Mouse (Mus musculus) midbrain, embryonic 15.5 days (tissue): ENCODE results near the gene Pdhb. TPM values are rescaled to one million over a fixed set of nuclear protein-coding genes. Genes with fewer than 3 reads are reported as not detected.

Experiments used
- ATAC-seq: fragments of 200-750 bp; cut with Nextera tagmentation; replicated peaks from 2 replicates; pipeline ENCODE4 v1.8.0; 2017; ENCODE audit warnings: moderate TSS enrichment
- H3K27ac ChIP-seq: fragments of 300-500 bp; sonication (generic); 2 replicates; pipeline ENCODE4 v1.5.1; 2015; ENCODE audit warnings: mild to moderate bottlenecking, inconsistent platforms
- H3K27me3 ChIP-seq: fragments of 300-500 bp; sonication (generic); replicated peaks from 2 replicates; pipeline ENCODE4 v1.6.1; 2015; ENCODE audit warnings: inconsistent platforms
- H3K36me3 ChIP-seq: fragments of 300-500 bp; sonication (generic); replicated peaks from 2 replicates; pipeline ENCODE4 v1.6.1; 2015; ENCODE audit warnings: inconsistent platforms
- H3K4me1 ChIP-seq: fragments of 300-500 bp; sonication (generic); 2 replicates; pipeline ENCODE4 v1.6.1; 2015; ENCODE audit warnings: inconsistent platforms
- H3K4me2 ChIP-seq: fragments of 300-500 bp; sonication (generic); 2 replicates; pipeline ENCODE4 v1.6.1; 2015; ENCODE audit warnings: inconsistent platforms, mild to moderate bottlenecking, moderate library complexity
- H3K4me3 ChIP-seq: fragments of 300-500 bp; sonication (generic); 2 replicates; pipeline ENCODE4 v1.5.1; 2015; ENCODE audit warnings: mild to moderate bottlenecking, inconsistent platforms
- H3K9ac ChIP-seq: fragments of 300-500 bp; sonication (generic); 2 replicates; pipeline ENCODE4 v1.6.1; 2015; ENCODE audit warnings: mild to moderate bottlenecking, inconsistent platforms
- H3K9me3 ChIP-seq: fragments of 300-500 bp; sonication (generic); 2 replicates; pipeline ENCODE4 v1.6.1; 2016; ENCODE audit warnings: inconsistent platforms
- WGBS: fragments of 180-500 bp; shearing (Covaris S2); methylation state at CpG from one replicate; pipeline ENCODE4 v1.1.7; 2015; ENCODE audit warnings: mixed read lengths; 5-methylcytosine and 5-hydroxymethylcytosine counted together
- polyA plus RNA-seq: library from polyadenylated mRNA; unstranded; fragments of >200 nt; fragmentation: Nextera tagmentation; extraction: Ambion mirVana; gene quantifications from 2 replicates; pipeline ENCODE4 v1.2.1, GENCODE M21; 2015

Pdhb gene
- polyA plus RNA-seq = 245 TPM in 2 replicates

DNA sequence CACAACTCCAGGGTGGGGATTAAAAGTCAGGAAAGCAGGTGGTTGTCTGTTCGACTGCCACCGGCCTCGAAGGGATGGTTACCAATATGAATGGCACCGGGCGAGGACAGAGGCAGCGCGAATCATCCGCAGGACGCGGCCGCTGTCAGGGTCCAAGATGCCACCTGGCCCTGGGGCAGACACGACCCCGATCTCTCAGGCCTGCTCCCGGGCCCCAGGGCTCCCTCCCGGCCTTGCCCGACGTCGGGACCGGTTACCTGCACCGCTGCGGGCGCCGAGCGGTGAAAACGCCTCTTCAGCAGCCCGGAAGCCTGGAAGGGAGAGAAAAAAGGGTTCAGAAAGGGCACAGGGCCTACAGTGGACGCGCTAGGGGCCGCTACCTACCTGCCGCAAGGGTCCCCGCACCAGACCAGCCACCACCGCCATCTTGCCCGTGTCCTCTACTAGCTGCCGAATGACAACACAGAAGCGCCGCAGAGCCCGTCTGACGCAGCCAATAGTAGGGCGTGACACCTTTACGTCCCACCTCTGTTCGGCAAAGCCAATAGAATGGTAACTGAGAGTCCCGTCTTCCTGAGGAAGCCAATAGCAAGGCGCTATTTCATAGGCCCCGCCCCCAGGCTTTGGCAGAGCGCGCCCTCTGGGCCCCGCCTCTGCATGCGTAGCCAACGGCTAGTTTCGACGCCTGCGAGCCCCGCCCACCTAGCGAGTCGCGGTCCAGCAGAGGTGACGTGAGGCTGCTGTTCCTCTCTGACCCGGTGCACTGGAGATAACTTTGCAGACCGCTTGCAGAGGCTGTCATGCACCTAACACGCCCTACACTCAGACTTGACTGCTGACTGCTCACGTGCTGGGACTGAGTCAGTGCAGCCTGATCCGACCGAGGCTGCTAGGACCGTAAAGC, at the start of gene Pdhb:
TSS of gene Pdhb (minus strand) at position 519 of the 904 bp plus-strand sequence.
- Histone ChIP-seq H3K9ac (peak within 1 kb of the TSS; percentile 79), H3K4me2 (peak within 1 kb of the TSS; percentile 88), H3K36me3 (peaks cover 21% of the 10 kb centered on the region), H3K27ac (peak within 1 kb of the TSS; percentile 85), H3K4me3 (peak within 1 kb of the TSS; percentile 67), H3K9me3 (no peaks in the 10 kb centered on the region), H3K4me1 (peaks cover 8% of the 10 kb centered on the region), H3K27me3 (no peaks in the 10 kb centered on the region)
- peak; percentile 99 for ATAC-seq
- under 1% methylated on average over 64 of the region's 64 CpGs for WGBS

DNA sequence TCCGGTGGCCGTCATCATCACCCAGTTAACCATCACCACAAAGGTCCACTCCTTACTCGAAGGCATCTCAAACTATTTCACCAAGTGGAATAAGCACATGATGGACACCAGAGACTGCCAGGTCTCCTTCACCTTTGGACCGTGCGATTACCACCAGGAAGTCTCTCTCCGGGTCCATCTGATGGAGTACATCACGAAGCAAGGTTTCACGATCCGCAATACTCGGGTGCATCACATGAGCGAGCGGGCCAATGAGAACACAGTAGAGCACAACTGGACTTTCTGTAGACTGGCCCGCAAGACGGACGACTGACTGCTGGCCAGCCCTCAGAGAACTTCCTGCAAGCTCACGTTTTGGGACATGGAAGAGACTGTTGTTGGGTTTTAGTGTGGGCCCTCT, 49.7 kb upstream of the Pdhb start:
- Histone ChIP-seq H3K36me3 (peaks cover 3% of the 10 kb centered on the region; the same call in 1 of the 2 replicates), H3K4me2 (no peak overlapping the region), H3K27ac (no peak overlapping the region), H3K4me1 (peaks cover 14% of the 10 kb centered on the region), H3K27me3 (no peaks in the 10 kb centered on the region), H3K9me3 (no peaks in the 10 kb centered on the region), H3K4me3 (no peak overlapping the region), H3K9ac (no peak overlapping the region)
- 96% methylated on average over 16 of the region's 16 CpGs for WGBS
- no peak for ATAC-seq

DNA sequence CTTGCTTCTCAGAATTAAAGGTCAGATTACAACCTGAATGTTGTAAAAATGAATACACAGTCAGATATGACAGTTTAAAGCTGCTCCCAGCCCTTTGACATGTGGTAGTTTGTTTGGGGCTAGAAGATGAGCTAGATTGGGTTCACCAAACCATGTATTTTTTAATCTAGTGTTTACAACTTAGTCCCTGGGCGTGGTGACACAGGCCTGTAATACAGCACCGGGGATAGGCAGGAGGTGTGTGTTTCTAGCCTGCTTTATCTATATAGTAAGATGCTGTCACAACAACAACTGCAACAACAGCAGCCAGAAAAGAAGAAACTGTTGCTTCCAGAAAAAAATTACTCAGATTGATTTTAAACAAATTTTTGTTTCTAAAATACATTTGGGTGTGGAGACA, 48.1 kb upstream of the Pdhb start:
- no peak for ATAC-seq
- Histone ChIP-seq H3K27me3 (peaks cover 7% of the 10 kb centered on the region; the same call in 1 of the 2 replicates), H3K36me3 (peaks cover 3% of the 10 kb centered on the region; the same call in 1 of the 2 replicates), H3K4me2 (no peak overlapping the region), H3K9me3 (no peaks in the 10 kb centered on the region), H3K4me3 (no peak overlapping the region), H3K4me1 (peaks cover 17% of the 10 kb centered on the region), H3K9ac (no peak overlapping the region), H3K27ac (no peak overlapping the region)
- 92% methylated on average over 2 of the region's 2 CpGs for WGBS

DNA sequence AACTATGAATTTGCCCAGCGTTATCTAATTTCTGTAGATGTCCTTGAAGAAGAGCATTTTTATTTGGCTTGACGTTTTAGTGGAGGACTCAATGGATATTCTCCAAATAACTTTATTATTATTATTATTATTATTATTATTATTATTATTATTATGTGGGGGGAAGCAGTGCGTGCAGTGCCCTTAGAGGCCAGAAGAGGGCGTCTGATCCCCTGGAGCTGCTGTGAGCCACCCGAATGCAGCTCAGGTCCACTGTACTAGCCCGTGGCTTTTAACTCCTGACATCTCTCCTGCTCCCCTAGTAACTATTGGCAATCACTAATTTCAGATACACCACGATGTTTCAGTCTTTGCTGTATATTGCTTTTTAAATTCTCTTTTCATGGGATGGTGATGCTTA, 47.5 kb upstream of the Pdhb start:
- H3K9ac ChIP-seq = no peak overlapping the region
- no peak overlapping the region for H3K4me3 ChIP-seq
- H3K9me3 ChIP-seq = no peaks in the 10 kb centered on the region
- H3K36me3 ChIP-seq = peaks cover 3% of the 10 kb centered on the region; the same call in 1 of the 2 replicates
- H3K4me2 ChIP-seq = no peak overlapping the region
- no peak for ATAC-seq
- H3K4me1 ChIP-seq = peaks cover 23% of the 10 kb centered on the region
- H3K27ac ChIP-seq = no peak overlapping the region
- H3K27me3 ChIP-seq = peaks cover 9% of the 10 kb centered on the region; the same call in 1 of the 2 replicates
- WGBS = 59% methylated on average over 7 of the region's 7 CpGs

DNA sequence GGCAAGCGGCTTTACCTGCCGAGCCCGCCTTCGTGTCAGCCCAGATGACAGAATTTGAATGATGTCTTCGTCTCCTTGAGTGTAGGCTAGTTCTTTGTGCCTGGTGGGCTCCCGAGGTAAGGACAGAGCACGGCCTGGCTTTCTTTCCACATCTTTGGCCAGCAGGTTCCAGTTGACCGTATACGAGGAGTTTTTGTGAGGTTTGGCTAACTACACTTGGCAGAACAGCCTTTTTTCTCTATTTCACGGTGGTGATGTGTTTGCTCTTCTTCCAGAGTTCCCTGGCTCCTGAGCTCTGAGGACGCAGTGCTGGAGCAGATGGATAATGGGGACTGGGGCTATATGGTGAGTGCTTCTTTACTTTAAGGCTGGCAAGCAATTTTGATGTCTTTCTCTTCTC, 47.1 kb upstream of the Pdhb start:
- Histone ChIP-seq H3K4me1 (peaks cover 27% of the 10 kb centered on the region), H3K36me3 (peaks cover 3% of the 10 kb centered on the region; the same call in 1 of the 2 replicates), H3K4me3 (no peak overlapping the region), H3K9me3 (no peaks in the 10 kb centered on the region), H3K9ac (no peak overlapping the region), H3K27me3 (peaks cover 9% of the 10 kb centered on the region; the same call in 1 of the 2 replicates), H3K4me2 (no peak overlapping the region), H3K27ac (no peak overlapping the region)
- 39% methylated on average over 11 of the region's 11 CpGs for WGBS
- ATAC-seq = no peak

DNA sequence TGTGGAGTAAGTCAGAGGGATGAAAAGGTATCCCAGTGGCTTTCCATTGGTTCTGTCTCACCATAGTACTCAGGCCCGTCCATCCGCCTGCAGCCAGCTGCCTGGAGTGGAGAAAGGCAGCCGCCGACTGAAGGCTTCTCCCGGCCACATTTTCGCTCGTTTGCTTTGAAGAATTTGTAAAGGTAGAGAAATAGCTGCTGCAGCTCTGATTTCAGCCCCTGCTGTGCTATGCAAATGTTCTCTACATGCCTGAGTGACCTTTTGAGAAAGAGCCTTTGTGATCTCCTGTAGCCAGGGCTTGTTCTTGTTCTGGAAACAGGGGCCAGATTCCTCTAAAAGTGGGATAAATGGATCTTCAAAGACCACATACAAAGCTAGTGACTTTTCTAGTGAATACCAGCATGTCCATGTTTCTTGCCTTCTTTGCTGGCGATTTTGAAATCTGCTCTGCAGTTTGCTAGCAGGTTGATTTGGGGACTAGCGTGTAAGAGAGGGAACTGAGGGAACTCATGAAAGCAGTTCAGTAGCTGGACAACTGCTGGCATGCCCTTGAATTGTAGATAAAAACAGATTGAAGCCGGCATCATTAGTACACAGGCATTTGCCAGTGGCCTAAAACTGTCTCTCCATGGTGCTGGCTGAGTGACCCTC, 46.0 kb upstream of the Pdhb start:
- no peak; the same call in 1 of the 2 replicates for ATAC-seq
- peaks cover 9% of the 10 kb centered on the region; the same call in 1 of the 2 replicates for H3K27me3 ChIP-seq
- H3K27ac ChIP-seq = 0 out of 2 replicates have a peak overlapping the region, but pooled peaks have one; percentile 38
- no peak overlapping the region for H3K4me3 ChIP-seq
- 11% methylated on average over 10 of the region's 10 CpGs for WGBS
- 0 out of 2 replicates have a peak overlapping the region, but pooled peaks have one; percentile 11 for H3K4me2 ChIP-seq
- peaks cover 31% of the 10 kb centered on the region for H3K4me1 ChIP-seq
- no peak overlapping the region for H3K9ac ChIP-seq
- peaks cover 3% of the 10 kb centered on the region; the same call in 1 of the 2 replicates for H3K36me3 ChIP-seq
- H3K9me3 ChIP-seq = no peaks in the 10 kb centered on the region

DNA sequence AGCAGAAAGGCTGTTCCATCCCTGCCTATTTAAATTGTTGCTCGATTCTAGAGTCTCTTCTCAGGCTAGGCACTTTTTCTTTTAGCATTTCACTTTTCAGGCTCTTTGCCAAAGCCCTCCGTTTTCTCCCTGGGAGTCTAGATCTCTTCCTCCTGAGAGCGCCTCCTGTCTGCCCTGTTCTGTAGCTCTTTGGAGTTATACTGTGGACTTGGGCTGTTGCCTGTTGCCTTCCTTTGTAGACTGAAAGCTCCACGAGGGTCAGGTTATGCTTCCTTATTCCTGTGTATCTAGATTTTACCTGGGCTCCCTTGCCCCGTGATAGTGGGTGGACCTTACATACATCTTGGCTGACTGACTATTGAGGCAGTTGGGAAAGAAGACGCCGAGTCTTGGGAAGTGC, 45.4 kb upstream of the Pdhb start:
- no peak overlapping the region for H3K9ac ChIP-seq
- no peak overlapping the region; the same call in 1 of the 2 replicates for H3K4me2 ChIP-seq
- no peak overlapping the region for H3K4me3 ChIP-seq
- peaks cover 9% of the 10 kb centered on the region; the same call in 1 of the 2 replicates for H3K27me3 ChIP-seq
- H3K4me1 ChIP-seq = peaks cover 31% of the 10 kb centered on the region
- 25% methylated on average over 7 of the region's 7 CpGs for WGBS
- H3K27ac ChIP-seq = peak overlapping the region; percentile 38; the same call in 1 of the 2 replicates
- no peak for ATAC-seq
- peaks cover 3% of the 10 kb centered on the region; the same call in 1 of the 2 replicates for H3K36me3 ChIP-seq
- no peaks in the 10 kb centered on the region for H3K9me3 ChIP-seq

DNA sequence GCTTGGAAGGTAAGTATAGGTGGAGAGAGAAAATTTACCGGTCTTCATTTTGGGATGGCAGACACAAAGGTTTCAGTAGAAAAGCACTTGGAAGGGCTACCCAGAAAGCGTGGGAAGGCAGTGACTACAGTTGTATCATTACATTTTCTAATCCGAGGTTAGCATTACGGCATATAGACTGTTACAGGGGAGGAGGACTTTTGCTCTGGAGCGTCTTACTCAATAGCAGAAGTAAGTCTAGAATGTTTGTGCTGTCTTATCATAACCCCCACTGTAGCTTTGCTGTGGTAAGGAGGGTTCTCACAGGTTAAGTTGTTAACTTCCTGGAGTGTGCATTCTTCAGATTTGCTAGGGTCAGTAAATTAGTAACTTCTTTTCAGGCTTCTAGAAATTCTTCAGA, 43.3 kb upstream of the Pdhb start:
- H3K4me2 ChIP-seq = peak overlapping the region; percentile 81
- peaks cover 31% of the 10 kb centered on the region for H3K4me1 ChIP-seq
- 72% methylated on average over 5 of the region's 5 CpGs for WGBS
- H3K4me3 ChIP-seq = peak overlapping the region; percentile 54
- no peak overlapping the region for H3K9ac ChIP-seq
- H3K9me3 ChIP-seq = no peaks in the 10 kb centered on the region
- no peak for ATAC-seq
- peaks cover 9% of the 10 kb centered on the region; the same call in 1 of the 2 replicates for H3K27me3 ChIP-seq
- no peak overlapping the region for H3K27ac ChIP-seq
- no peaks in the 10 kb centered on the region for H3K36me3 ChIP-seq

DNA sequence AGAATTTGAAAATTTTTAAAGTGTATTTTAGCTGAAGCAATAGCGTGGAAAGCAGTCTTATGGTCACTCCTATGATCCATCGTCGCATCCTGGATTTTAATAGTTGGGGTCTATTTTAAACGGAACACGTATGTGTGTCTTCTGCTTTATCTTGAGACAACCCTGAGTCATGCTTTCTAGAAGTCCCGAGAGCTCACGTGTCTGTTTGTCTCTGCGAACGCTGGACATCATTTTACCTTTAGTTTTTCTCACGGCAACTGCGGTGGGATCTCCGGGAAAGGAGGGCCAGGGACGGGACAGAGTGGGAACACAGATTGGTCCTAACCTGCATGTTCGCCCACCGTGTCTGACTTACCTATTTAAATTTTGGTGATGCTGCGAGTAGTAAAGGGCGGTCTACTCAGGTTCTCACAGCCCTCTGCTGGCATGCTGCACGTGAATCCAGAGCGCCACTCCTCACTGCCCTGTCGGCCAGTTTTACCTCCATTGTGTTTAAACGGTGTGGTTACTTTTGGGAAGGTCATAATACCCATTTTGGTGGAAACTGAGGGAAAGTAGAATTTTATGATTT, 42.5 kb upstream of the Pdhb start:
- peak overlapping the region; percentile 79; the same call in 1 of the 2 replicates for H3K9ac ChIP-seq
- WGBS = 17% methylated on average over 21 of the region's 21 CpGs

DNA sequence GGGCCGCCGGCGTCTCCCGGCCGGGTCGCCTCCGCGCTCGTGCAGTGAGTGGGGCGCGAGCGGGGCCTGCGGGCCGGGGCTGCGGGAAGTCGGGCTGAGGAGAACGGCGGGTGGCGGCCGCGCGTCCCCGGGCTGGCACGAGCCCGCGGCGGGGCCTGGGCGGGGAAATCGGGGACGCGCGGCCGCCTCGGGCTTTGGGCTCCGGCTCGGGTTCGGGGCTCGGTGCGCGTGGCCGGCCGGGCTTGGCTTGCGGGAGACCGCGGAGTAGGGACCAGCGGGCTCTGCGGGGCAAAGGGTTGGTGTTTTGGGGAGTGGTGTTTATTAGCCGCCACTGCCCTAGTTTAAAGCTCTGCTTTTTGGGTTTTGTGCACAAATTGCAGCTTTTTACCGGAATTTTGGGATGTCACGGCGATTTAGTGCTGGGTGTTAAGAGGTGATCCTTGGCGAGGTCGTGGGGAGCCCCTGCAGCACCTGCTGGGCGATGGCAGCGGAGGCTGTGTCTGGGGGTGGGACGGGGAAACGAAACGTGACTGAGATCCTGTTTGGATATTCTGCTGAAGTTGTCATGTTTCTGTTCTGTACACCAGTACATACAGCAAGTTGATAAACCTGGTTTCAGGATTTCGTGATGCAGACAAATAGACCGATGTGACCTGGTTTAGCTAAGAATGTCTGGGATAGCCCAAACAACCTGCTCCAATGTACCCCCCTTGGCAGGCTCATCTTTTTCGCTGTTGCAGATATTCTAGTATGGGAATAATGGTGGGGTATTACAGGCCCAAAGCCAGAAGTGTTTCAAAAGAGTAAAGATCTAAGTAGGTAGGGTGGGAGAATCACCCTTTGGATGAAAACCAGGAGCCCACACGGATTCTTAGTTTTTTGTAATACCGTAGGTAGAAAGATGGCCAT, 41.7 kb upstream of the Pdhb start:
- Histone ChIP-seq H3K4me3 (peak overlapping the region; percentile 54), H3K9ac (peak overlapping the region; percentile 79), H3K9me3 (no peaks in the 10 kb centered on the region), H3K4me1 (peaks cover 26% of the 10 kb centered on the region), H3K4me2 (peak overlapping the region; percentile 81), H3K36me3 (no peaks in the 10 kb centered on the region), H3K27me3 (peaks cover 9% of the 10 kb centered on the region; the same call in 1 of the 2 replicates), H3K27ac (peak overlapping the region; percentile 91)
- 2% methylated on average over 56 of the region's 63 CpGs for WGBS
- peak; percentile 88 for ATAC-seq

More for the DNA sequence above, 42.5 kb upstream of the Pdhb start:
- ATAC-seq = no peak
- Histone ChIP-seq H3K27ac (no peak overlapping the region), H3K9me3 (no peaks in the 10 kb centered on the region), H3K4me2 (peak overlapping the region; percentile 81), H3K4me3 (peak overlapping the region; percentile 54), H3K4me1 (peaks cover 31% of the 10 kb centered on the region), H3K27me3 (peaks cover 9% of the 10 kb centered on the region; the same call in 1 of the 2 replicates), H3K36me3 (no peaks in the 10 kb centered on the region)

DNA sequence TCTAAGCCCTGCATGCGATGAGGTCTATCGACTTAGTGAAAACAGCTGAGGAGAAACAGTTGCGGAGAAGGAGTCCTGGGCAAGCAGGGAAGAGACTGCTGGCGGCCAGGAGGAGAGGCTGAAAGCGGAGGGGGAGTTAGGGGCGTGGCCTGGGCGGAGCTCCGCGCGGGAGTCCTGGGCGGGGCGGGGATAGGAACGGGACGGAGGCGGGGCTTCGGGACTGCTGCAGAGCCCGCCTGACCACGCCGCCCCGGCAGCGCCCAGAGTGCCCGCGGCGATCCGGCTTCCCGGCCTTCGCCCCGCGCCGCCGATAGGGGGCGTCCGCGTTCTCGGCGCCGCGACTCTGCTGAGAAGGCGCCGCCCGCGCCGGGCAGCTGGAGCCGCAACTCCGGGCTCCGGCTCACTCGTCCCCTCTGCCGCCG, 41.0 kb upstream of the Pdhb start, which contains the start of gene Kctd6:
TSS of gene Kctd6 (plus strand) at position 338 of the 422 bp plus-strand sequence.
- Histone ChIP-seq H3K36me3 (no peaks in the 10 kb centered on the region), H3K9ac (peak within 1 kb of the TSS; percentile 79), H3K9me3 (no peaks in the 10 kb centered on the region), H3K27me3 (peaks cover 9% of the 10 kb centered on the region; the same call in 1 of the 2 replicates), H3K27ac (peak within 1 kb of the TSS; percentile 91), H3K4me1 (peaks cover 22% of the 10 kb centered on the region), H3K4me2 (peak within 1 kb of the TSS; percentile 81), H3K4me3 (peak within 1 kb of the TSS; percentile 54)
- peak; percentile 96 for ATAC-seq
- 1% methylated on average over 45 of the region's 49 CpGs for WGBS
